Mouse (Mus musculus): ENCODE measurements around the gene Smim15.

Gene Smim15

DNA sequence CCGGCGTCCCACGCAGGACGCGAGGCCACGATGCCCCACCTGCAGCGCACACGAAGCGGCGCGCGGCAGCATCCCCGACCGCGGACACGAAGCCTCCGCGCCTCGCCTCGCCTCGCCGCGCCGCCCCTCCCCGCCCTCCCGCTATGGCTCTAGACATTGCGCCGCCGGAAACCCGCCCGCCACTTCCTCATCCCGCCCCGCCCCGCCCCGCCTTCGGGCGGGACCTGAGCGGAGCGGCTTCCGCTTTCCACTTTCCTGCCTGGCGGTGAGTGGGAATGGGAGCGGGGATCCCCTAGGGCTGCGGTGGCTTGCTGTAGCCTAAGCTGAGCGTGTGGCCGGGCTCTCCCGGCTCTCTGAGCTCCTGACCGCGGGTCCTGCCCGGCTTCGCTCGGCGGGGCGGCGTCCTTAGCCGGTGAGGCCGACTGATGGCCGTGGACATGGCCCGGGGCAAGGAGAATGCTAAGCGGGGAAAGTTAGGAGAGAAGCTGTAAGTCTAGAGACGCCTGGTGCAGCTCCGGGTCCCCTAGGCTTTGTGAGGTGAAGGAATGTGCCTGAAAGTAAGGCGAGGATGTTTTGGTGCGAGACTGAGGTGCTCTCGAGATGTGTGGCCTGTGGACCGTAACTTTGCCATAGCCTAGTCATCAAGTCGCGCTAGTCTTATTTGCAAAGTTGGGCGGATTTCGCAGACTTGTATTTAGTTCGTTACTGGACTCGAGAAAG, at the start of gene Smim15:
Gene Smim15 (plus strand): TSS at position 225 of the 720 bp plus-strand sequence.
- DNase-seq (ENCODE audit: low spot score in 2 of 2): peak; percentile 71 to 79

- DNase-seq (ENCODE audit: low spot score in 2 of 2): no peak
Observed at GRCm38 (mm10) chr13:107995211-107995610, 49.0 kb upstream of the Smim15 start.

GRCm38 (mm10) chr13:107996301-107996700, 47.9 kb upstream of the Smim15 start:
- DNase-seq (ENCODE audit: low spot score in 2 of 2): no peak

GRCm38 (mm10) chr13:108007861-108008260, 36.4 kb upstream of the Smim15 start:
- no peak for DNase-seq (ENCODE audit: low spot score in 2 of 2)

- DNase-seq (ENCODE audit: low spot score in 2 of 2): no peak
Observed at GRCm38 (mm10) chr13:108013110-108013509, 31.1 kb upstream of the Smim15 start.

DNA sequence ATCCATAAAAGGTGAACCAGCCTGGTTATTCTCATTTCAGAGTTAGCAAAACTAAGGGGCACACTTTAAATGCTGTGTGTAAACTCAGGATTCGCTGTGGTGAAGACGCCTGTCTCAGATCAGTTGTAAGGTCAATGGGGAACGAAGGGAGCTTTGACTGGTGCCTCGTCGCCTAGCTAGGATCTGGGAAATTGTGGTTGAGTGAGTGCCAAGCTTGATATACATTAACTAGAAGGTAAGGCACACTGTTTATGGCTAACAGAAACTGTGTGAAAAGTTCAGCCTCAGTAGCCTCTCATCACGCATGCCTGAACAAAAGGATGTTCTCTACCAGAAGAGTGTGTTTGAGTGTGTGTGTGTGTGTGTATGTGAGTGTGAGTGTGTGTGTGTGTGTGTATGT, 30.4 kb upstream of the Smim15 start:
- no peak for DNase-seq (ENCODE audit: low spot score in 2 of 2)

DNA sequence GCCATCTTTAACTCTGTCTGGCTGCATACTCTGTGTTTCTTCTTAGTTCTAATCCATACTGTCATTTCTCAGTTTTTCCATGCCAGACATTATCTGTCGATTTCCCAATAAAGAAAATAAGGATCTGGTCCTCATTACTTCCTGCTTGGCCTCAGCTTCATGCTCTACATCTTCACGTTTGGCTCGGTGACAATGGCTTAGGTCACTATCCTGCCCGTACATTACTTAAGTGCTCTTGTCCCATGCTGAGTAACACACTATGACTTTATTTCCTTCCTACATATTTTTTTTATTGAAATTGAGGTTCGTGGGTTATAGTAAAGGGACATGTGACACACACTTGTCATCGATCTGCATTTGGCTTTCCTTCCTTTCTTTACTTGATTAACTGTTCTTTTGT, 29.1 kb upstream of the Smim15 start:
- no peak for DNase-seq (ENCODE audit: low spot score in 2 of 2)

GRCm38 (mm10) chr13:108017349-108017748, 26.9 kb upstream of the Smim15 start:
- DNase-seq (ENCODE audit: low spot score in 2 of 2): no peak

- no peak for DNase-seq (ENCODE audit: low spot score in 2 of 2)
Observed at GRCm38 (mm10) chr13:108025802-108026201, 18.4 kb upstream of the Smim15 start.

DNA sequence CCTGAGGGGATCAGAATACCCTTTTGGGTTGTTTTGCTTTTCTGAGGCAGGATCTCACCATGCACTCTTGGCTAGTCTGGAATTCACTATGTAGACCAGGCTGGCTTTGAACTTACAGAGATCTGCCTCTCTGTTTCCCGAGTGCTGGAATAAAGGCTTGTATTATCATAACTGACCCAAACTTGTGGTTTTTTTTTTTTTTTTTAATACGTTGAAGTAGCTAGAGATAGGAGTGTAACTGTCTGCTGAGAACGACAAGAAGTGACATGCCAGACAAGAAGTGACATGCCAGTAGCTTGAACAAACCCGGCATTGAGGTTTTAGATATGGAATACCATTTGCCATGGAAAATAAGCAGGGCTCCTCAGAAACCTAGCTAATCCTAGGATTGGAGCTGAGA, 11.5 kb upstream of the Smim15 start:
- no peak for DNase-seq (ENCODE audit: low spot score in 2 of 2)

- no peak for DNase-seq (ENCODE audit: low spot score in 2 of 2)
Observed at GRCm38 (mm10) chr13:108039375-108039774, 4.9 kb upstream of the Smim15 start.

DNA sequence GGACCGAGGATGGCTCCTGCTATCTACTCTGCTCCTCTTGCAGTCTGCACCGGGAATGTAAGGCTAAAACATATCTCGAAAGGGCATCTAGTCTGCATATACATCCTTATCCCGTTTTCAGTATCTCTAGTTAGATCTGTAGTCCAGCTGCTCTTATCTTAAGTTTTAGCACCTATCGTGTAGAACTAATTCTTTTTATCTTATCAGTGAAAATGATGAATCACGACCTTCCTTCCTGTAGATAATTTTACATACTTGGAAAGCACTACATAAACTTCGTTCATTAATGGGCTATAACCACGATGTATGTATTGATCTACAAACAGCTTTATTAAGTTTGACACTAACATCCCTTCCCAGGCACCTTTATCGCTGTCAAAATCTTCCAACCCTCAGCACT, 4.3 kb upstream of the Smim15 start:
- no peak for DNase-seq (ENCODE audit: low spot score in 2 of 2)

- DNase-seq (ENCODE audit: low spot score in 2 of 2): no peak
Observed at GRCm38 (mm10) chr13:108040451-108040850, 3.8 kb upstream of the Smim15 start.

- DNase-seq (ENCODE audit: low spot score in 2 of 2): peak; percentile 40 to 78
Observed at GRCm38 (mm10) chr13:108041358-108041757, 2.9 kb upstream of the Smim15 start.

- no peak for DNase-seq (ENCODE audit: low spot score in 2 of 2)
Observed at GRCm38 (mm10) chr13:108043431-108044221, 620 bp upstream of the Smim15 start.

GRCm38 (mm10) chr13:108045646-108046045, 1.4 kb downstream of the Smim15 start:
- no peak for DNase-seq (ENCODE audit: low spot score in 2 of 2)

DNA sequence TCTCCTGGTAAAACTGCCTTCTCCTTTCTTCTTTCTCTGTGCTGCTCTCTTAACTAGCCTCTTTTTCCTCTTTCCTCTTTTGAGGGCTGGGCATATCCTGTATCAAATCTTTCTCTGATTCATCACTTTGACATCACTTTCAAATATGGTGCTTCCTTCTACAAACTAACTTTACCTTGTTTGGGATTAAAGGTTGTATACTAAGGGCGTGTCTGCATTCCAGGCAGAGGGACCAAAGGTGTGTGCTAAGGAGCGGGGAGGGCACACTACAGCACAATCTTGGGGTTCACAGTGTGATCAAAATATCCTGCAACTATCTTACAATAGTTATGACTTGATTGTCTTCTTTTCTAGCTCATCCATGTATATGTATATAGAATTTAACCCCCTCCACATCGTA, 1.8 kb downstream of the Smim15 start:
- no peak for DNase-seq (ENCODE audit: low spot score in 2 of 2)

DNA sequence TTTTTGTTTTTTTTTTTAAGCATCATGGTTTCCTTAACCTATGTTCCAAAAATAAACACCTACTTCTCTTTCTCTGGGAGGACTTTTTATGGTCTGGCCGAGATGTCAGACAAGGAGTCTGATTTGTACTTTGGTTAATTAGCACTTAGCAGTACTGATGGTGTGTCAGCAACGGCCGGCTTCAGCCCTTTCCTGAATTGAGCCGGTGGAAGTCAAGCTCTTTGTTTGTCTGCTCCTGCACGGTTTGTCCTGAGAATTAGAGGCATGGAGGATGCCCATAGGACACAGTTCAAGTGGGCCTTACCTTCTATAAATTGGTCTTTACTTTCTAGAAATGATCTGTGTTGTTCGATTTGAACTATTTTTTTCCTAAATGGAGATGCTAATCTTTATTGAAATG, 2.6 kb downstream of the Smim15 start:
- no peak for DNase-seq (ENCODE audit: low spot score in 2 of 2)

- DNase-seq (ENCODE audit: low spot score in 2 of 2): no peak
Observed at GRCm38 (mm10) chr13:108047364-108047763, 3.1 kb downstream of the Smim15 start.

DNA sequence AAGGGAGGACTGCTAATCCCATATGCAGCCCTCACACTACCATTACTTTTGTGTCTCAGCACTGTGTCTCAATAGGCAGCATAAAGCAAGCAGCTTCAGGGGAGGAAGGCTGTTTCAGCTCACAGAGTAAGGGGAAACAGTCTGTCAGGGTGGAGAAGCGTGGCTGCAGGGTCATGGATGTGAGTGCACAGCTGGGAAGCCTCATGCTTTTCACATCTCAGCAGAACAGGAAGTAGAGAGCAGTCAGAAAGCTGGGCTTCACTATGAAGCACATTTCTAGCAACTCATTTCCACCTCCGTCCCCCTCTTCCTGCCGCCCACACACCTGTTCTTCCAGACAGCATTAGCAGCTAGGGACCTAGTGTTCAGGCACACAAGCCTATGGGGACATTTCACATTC, 12.7 kb downstream of the Smim15 start:
- DNase-seq (ENCODE audit: low spot score in 2 of 2): no peak

- DNase-seq (ENCODE audit: low spot score in 2 of 2): no peak
Observed at GRCm38 (mm10) chr13:108060286-108060885, 16.1 kb downstream of the Smim15 start.

GRCm38 (mm10) chr13:108060936-108061578, 16.8 kb downstream of the Smim15 start:
- DNase-seq (ENCODE audit: low spot score in 2 of 2): no peak
